In the genomic region with DNA sequence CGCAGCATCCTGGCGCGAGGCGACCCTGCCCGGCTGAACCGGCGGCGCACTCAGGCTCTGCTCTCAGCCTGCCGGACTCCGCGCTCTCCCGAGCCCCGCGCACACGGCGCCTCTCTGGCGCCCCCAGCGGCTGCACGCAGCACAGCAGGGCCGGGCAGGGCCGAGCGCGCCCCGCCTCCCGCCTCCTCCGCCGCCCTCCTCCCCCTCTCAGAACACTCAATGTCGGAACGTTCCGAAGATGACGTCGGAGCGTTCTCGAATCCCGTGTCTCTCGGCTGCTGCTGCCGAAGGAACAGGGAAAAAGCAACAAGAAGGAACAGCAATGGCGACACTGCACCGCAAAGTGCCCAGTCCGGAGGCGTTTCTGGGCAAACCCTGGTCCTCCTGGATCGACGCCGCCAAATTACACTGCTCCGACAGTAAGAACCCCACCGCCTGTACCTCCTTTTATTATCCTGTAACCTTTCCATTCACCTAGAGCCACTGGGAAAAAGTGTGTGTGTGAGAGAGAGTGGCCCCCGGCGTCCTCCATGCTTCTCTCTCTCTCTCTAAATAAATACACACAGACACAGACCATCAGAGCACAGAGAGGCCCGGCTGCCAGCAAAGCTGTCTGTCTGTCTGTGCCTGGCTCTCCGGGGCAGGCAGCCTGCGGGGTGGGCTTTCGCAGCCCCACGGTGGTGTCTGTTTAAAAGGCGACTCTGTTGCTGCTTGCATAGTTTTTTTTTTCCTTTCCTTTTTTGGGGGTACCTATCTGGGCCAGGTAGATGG, we compare ENCODE assay signal across 8 mouse cellular contexts. TPM values are rescaled to one million over a fixed set of nuclear protein-coding genes. Genes with fewer than 3 reads are reported as not detected.
A peak's percentile ranks its signal among the peaks of the same experiment; 100 is the strongest.
DNase-seq lines count a peak whose midpoint lies in the region; ATAC-seq and TF ChIP-seq lines count a peak whose summit lies in the region.

Atxn7l1 (plus strand) TSS at position 197 of the 771 bp plus-strand sequence.

- peak; percentile 98 for ATAC-seq in common myeloid progenitor, adult 5-6 weeks (replicated peaks; ENCODE audit: low read depth, poor library complexity, severe bottlenecking)
- ATAC-seq in hindbrain, postnatal 0 days, result peak; percentile 93
- peak; percentile 96 for ATAC-seq in megakaryocyte, adult 5-6 weeks (ENCODE audit: poor library complexity, severe bottlenecking)

- peak within 1 kb of the TSS; percentile 97 for H3K27ac ChIP-seq in gastrocnemius, adult 2 months
- H3K27ac ChIP-seq in hindbrain, postnatal 0 days, result peak within 1 kb of the TSS; percentile 86
- H3K27ac ChIP-seq in left cerebral cortex, adult 2 months, result peak within 1 kb of the TSS; percentile 93

- DNase-seq in ZHBTc4 (ENCODE audit: low read depth, low spot score), result peak; percentile 93
- peak; percentile 93 for DNase-seq in gastrocnemius, adult 2 months
- DNase-seq in hindbrain, postnatal 0 days (ENCODE audit: low spot score), result peak; percentile 98
- peak; percentile 91 to 95 for DNase-seq in left cerebral cortex, adult 2 months (ENCODE audit: extremely low spot score in 1 of 2, low spot score in 2 of 2)
- DNase-seq in right cerebral cortex, adult 2 months (ENCODE audit: low spot score in 2 of 2), result peak; percentile 92 to 94
- peak; percentile 92 for DNase-seq in urinary bladder, postnatal 14 days (ENCODE audit: low spot score)

- no peaks in the 10 kb centered on the region for H3K4me1 ChIP-seq in hindbrain, postnatal 0 days (ENCODE audit: insufficient read depth, low read length)

- H3K4me2 ChIP-seq in hindbrain, postnatal 0 days (ENCODE audit: low read depth, low read length), result peak within 1 kb of the TSS; percentile 78

- H3K9ac ChIP-seq in hindbrain, postnatal 0 days (replicated peaks; ENCODE audit: low read length), result peak within 1 kb of the TSS; percentile 70

- TF ChIP-seq CTCF in gastrocnemius, adult 2 months (IDR thresholded peaks at IDR 0.05), result no peak; the same call in 1 of the 2 replicates
- TF ChIP-seq CTCF in hindbrain, postnatal 0 days (IDR thresholded peaks at IDR 0.05; ENCODE audit: low read depth), result peak; percentile 57
- no peak; the same call in none of the 2 replicates for TF ChIP-seq CTCF in left cerebral cortex, adult 2 months (IDR thresholded peaks at IDR 0.05)

- intact Hi-C loops in gastrocnemius, adult 2 months (cut with DNase I), result loop anchor here (5.0 kb wide), 1 partner anchor 100 kb away; no protein-coding TSS in a partner anchor
- intact Hi-C loops in left cerebral cortex, adult 2 months (cut with DNase I), result loop anchor here (2.0 to 5.0 kb wide), 6 partner anchors 37 to 195 kb away; partner anchors contain the start of gene Sypl

- H3K9me3 ChIP-seq in hindbrain, postnatal 0 days (ENCODE audit: low read length), result no peaks in the 10 kb centered on the region

- no peaks in the 10 kb centered on the region for H3K36me3 ChIP-seq in hindbrain, postnatal 0 days (ENCODE audit: insufficient read depth, low read length)

- no peaks in the 10 kb centered on the region for H3K27me3 ChIP-seq in hindbrain, postnatal 0 days (ENCODE audit: insufficient read depth, low read length)

- H3K4me3 ChIP-seq in gastrocnemius, adult 2 months, result peak within 1 kb of the TSS; percentile 88
- H3K4me3 ChIP-seq in hindbrain, postnatal 0 days (ENCODE audit: low read length), result peak within 1 kb of the TSS; percentile 47
- H3K4me3 ChIP-seq in left cerebral cortex, adult 2 months, result peak within 1 kb of the TSS; percentile 89

- WGBS in hindbrain, postnatal 0 days, result under 1% methylated on average over 50 of the region's 54 CpGs

RNA-seq across cellular contexts. Expression of gene Atxn7l1, which starts in this region (rescaled TPM):
- total RNA-seq in common myeloid progenitor, adult 5-6 weeks (2017), result 35.5 and 42.4 TPM in 2 replicates
- 10 to 100 TPM; 20.4 to 23.9 TPM for total RNA-seq in gastrocnemius, adult 2 months (2021)
- 19.2 and 24.9 TPM in 2 replicates for total RNA-seq in hindbrain, postnatal 0 days (2014; rRNA removed)
- polyA plus RNA-seq in hindbrain, postnatal 0 days (2015; fragmentation: Nextera tagmentation; extraction: Ambion mirVana), result 15.8 TPM in 2 replicates
- 10 to 100 TPM; 63.2 to 64.8 TPM for total RNA-seq in left cerebral cortex, adult 2 months (2021)
- 109 and 115 TPM in 2 replicates for total RNA-seq in megakaryocyte, adult 5-6 weeks (2015)
- total RNA-seq in megakaryocyte, adult 5-6 weeks (2017), result 50.0 and 60.4 TPM in 2 replicates

Comparison
In these comparisons a context has a peak if more than half of its experiments do, and no peak if none do; other contexts are left out.
1. Peak in every context shown above with its lines: DNase-seq, ATAC-seq, H3K4me3 ChIP-seq and H3K27ac ChIP-seq.